Mouse (Mus musculus): Measurements from ENCODE around the gene Smad6. TPM values are rescaled to one million over a fixed set of nuclear protein-coding genes. Genes with fewer than 3 reads are reported as not detected.

Gene Smad6
- polyA plus RNA-seq, 1 experiment, result 8.0 TPM

DNA sequence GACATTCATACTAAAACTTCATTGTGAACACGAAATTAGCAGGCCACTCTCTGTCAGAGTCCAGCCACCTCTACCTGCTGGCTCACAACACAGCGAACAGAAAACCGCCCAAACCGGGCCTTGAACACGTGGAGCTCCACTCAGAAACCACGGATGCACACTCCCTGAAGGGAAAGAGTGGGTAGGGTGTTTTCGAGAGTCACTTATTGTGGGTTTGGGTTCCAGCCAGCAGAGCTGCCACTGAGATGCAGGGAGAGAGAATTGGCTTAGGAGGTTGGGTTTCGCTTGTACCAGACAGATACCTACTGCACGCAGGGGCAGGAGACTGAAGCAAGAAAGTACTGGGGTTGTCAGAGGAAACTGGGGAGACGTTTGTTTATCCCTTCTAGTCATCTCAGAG is 52.4 kb downstream of the Smad6 start:
- WGBS, result 37% methylated on average over 10 of the region's 10 CpGs
- Histone ChIP-seq H3K4me3 (ENCODE audit: control insufficient read depth, insufficient read depth, low read length) (no peak overlapping the region), H3K36me3 (ENCODE audit: control insufficient read depth, insufficient read depth, low read length) (no peaks in the 10 kb centered on the region), H3K27me3 (ENCODE audit: control insufficient read depth, insufficient read depth, low read length) (no peaks in the 10 kb centered on the region), H3K27ac (ENCODE audit: control insufficient read depth, insufficient read depth, low read length) (no peak overlapping the region), H3K4me1 (replicated peaks; ENCODE audit: control insufficient read depth, insufficient read depth, low read length) (no peaks in the 10 kb centered on the region)
- no peak for DNase-seq
- no peak for TF ChIP-seq CTCF (IDR thresholded peaks at IDR 0.05; ENCODE audit: borderline replicate concordance, control insufficient read depth, extremely low read depth, insufficient read depth, low read length, poor library complexity)
- TF ChIP-seq POLR2A (IDR thresholded peaks at IDR 0.05; ENCODE audit: control insufficient read depth, extremely low read depth, insufficient read depth, low read length, poor library complexity), result no peak

DNA sequence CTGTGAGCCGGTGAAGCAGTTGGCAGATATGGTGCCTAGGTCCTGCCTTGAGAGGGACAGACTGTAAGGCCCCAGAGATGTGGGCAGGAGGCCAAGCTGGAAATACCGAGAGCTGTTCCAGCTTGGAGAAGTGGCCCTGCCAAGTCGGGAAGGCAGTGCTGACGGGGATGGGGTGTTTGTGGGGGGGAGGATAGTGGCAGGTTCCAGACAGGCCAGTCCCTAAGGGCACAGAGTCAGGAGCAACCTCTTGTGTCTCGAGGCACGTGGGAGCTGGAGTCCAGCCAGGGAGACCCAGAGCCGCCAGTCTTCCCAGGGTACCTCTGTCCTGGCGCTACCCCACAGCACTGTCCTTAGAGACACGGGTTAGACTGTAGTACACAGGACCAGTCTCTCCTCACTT is 53.3 kb downstream of the Smad6 start:
- H3K4me3 ChIP-seq (ENCODE audit: control insufficient read depth, insufficient read depth, low read length), result no peak overlapping the region
- 88% methylated on average over 9 of the region's 9 CpGs for WGBS
- no peaks in the 10 kb centered on the region for H3K4me1 ChIP-seq (replicated peaks; ENCODE audit: control insufficient read depth, insufficient read depth, low read length)
- H3K36me3 ChIP-seq (ENCODE audit: control insufficient read depth, insufficient read depth, low read length), result no peaks in the 10 kb centered on the region
- no peaks in the 10 kb centered on the region for H3K27me3 ChIP-seq (ENCODE audit: control insufficient read depth, insufficient read depth, low read length)
- H3K27ac ChIP-seq (ENCODE audit: control insufficient read depth, insufficient read depth, low read length), result no peak overlapping the region
- DNase-seq, result no peak
- TF ChIP-seq POLR2A (IDR thresholded peaks at IDR 0.05; ENCODE audit: control insufficient read depth, extremely low read depth, insufficient read depth, low read length, poor library complexity), result no peak
- no peak for TF ChIP-seq CTCF (IDR thresholded peaks at IDR 0.05; ENCODE audit: borderline replicate concordance, control insufficient read depth, extremely low read depth, insufficient read depth, low read length, poor library complexity)

DNA sequence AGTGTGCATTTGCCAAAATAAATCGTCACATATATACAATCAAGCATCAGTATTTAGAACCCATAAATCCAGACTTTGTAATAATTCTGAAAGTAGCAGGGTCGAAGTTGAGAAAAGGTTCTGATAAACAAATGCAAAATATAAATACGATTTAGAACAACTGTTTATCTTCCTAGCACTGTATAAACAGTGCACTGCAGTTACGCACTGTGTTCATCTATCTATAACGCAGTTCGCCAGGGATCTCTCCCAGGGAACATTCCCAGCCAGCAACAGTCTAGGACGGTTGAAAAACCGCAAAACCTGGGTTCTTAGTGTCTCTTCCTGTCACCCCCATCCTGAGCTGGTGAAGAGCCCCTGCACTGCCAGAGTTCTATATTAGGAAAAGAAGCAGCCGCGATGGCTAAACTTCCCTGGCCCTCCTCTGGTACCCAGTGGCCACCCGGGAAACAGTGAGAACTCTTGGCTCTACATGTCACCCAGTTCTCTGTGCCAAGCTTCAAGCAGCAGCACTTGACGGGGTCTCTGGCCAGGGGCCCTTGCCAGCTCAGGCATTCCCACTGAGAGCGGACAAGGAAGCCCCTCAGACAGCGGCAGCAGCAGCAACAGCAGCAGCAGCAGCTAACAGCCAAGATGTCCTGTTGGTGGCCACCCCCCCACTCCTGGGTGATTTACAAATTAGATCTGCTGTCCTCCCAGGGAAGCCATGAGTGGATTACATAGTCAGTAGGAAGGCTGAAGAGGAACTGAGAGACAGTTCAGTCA is 54.3 kb downstream of the Smad6 start:
- no peak overlapping the region for H3K27ac ChIP-seq (ENCODE audit: control insufficient read depth, insufficient read depth, low read length)
- H3K4me3 ChIP-seq (ENCODE audit: control insufficient read depth, insufficient read depth, low read length), result no peak overlapping the region
- TF ChIP-seq CTCF (IDR thresholded peaks at IDR 0.05; ENCODE audit: borderline replicate concordance, control insufficient read depth, extremely low read depth, insufficient read depth, low read length, poor library complexity) (no peak), POLR2A (IDR thresholded peaks at IDR 0.05; ENCODE audit: control insufficient read depth, extremely low read depth, insufficient read depth, low read length, poor library complexity) (no peak)
- no peak for DNase-seq
- H3K4me1 ChIP-seq (replicated peaks; ENCODE audit: control insufficient read depth, insufficient read depth, low read length), result no peaks in the 10 kb centered on the region
- H3K36me3 ChIP-seq (ENCODE audit: control insufficient read depth, insufficient read depth, low read length), result no peaks in the 10 kb centered on the region
- H3K27me3 ChIP-seq (ENCODE audit: control insufficient read depth, insufficient read depth, low read length), result no peaks in the 10 kb centered on the region
- 77% methylated on average over 14 of the region's 14 CpGs for WGBS

DNA sequence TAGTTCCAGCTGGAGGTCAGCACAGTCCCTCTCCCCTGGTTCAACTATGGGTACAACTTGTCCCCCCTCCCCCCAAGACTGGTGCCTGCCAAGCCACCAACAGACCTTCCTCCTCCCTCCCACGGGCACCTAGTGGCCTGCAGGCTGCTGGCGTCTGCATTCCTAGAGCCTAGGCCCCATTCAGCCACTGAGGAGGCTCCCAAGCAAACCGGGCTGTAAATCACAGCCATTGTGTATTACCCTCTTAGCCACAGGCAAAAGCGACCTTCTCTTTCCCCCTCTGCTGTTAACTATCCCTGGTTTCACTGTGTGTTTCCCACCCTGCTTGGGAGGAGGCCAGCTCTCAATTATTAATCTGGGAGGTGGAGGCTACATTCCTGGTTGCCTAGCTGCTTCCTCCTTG is 56.3 kb downstream of the Smad6 start:
- H3K36me3 ChIP-seq (ENCODE audit: control insufficient read depth, insufficient read depth, low read length), result no peaks in the 10 kb centered on the region
- no peak for DNase-seq
- WGBS, result 77% methylated on average over 4 of the region's 4 CpGs
- no peak overlapping the region for H3K4me3 ChIP-seq (ENCODE audit: control insufficient read depth, insufficient read depth, low read length)
- H3K27ac ChIP-seq (ENCODE audit: control insufficient read depth, insufficient read depth, low read length), result no peak overlapping the region
- no peaks in the 10 kb centered on the region for H3K27me3 ChIP-seq (ENCODE audit: control insufficient read depth, insufficient read depth, low read length)
- no peaks in the 10 kb centered on the region for H3K4me1 ChIP-seq (replicated peaks; ENCODE audit: control insufficient read depth, insufficient read depth, low read length)
- TF ChIP-seq POLR2A (IDR thresholded peaks at IDR 0.05; ENCODE audit: control insufficient read depth, extremely low read depth, insufficient read depth, low read length, poor library complexity), result no peak
- no peak for TF ChIP-seq CTCF (IDR thresholded peaks at IDR 0.05; ENCODE audit: borderline replicate concordance, control insufficient read depth, extremely low read depth, insufficient read depth, low read length, poor library complexity)

DNA sequence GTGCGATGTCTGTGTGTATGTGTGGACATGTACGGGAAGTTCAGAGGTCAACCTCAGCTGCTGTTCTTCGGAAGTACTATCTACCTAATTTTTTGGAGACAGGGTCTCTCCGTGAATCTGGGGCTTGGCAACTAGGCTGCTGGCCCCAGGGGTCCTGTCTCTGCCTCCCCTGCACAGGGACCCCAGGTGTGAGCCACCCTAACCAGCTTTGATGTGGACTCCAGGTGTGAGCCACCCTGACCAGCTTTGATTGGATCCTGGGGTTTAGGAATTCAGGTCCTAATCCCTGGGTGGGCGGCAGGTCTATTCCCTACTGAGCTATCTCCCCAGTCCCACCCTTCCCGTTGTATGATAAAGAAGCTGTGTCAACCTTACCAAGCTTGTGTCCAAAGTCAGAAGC is 60.0 kb downstream of the Smad6 start:
- H3K27me3 ChIP-seq (ENCODE audit: control insufficient read depth, insufficient read depth, low read length), result no peaks in the 10 kb centered on the region
- TF ChIP-seq POLR2A (IDR thresholded peaks at IDR 0.05; ENCODE audit: control insufficient read depth, extremely low read depth, insufficient read depth, low read length, poor library complexity) (no peak), CTCF (IDR thresholded peaks at IDR 0.05; ENCODE audit: borderline replicate concordance, control insufficient read depth, extremely low read depth, insufficient read depth, low read length, poor library complexity) (no peak)
- H3K4me1 ChIP-seq (replicated peaks; ENCODE audit: control insufficient read depth, insufficient read depth, low read length), result no peaks in the 10 kb centered on the region
- no peaks in the 10 kb centered on the region for H3K36me3 ChIP-seq (ENCODE audit: control insufficient read depth, insufficient read depth, low read length)
- no peak overlapping the region for H3K27ac ChIP-seq (ENCODE audit: control insufficient read depth, insufficient read depth, low read length)
- WGBS, result 96% methylated on average over 6 of the region's 6 CpGs
- no peak overlapping the region for H3K4me3 ChIP-seq (ENCODE audit: control insufficient read depth, insufficient read depth, low read length)
- no peak for DNase-seq

DNA sequence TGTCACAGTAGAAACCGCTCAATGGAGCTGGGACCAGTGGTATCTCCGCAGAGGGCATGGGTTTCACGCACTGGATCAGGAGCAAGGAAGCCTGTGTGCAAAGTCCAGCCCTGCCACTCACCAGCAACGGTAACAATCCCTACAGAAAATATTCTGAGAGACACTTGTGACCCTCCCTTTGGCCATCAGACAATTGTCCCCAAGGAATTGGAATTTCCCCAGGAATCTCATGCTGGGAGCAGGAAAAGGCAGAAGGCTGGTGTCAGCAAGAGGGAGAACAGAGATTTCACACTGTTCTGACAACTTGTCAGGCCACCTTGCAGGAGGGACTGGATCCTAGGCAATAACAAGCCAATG is 61.1 kb downstream of the Smad6 start:
- Histone ChIP-seq H3K27me3 (ENCODE audit: control insufficient read depth, insufficient read depth, low read length) (no peaks in the 10 kb centered on the region), H3K27ac (ENCODE audit: control insufficient read depth, insufficient read depth, low read length) (no peak overlapping the region), H3K36me3 (ENCODE audit: control insufficient read depth, insufficient read depth, low read length) (no peaks in the 10 kb centered on the region), H3K4me3 (ENCODE audit: control insufficient read depth, insufficient read depth, low read length) (no peak overlapping the region), H3K4me1 (replicated peaks; ENCODE audit: control insufficient read depth, insufficient read depth, low read length) (0 out of 2 replicates have a peak, but pooled peaks cover 2% of the 10 kb centered on the region)
- 91% methylated on average over 4 of the region's 4 CpGs for WGBS
- TF ChIP-seq CTCF (IDR thresholded peaks at IDR 0.05; ENCODE audit: borderline replicate concordance, control insufficient read depth, extremely low read depth, insufficient read depth, low read length, poor library complexity), result no peak
- TF ChIP-seq POLR2A (IDR thresholded peaks at IDR 0.05; ENCODE audit: control insufficient read depth, extremely low read depth, insufficient read depth, low read length, poor library complexity), result no peak
- no peak for DNase-seq
